In genomic region chr11:5414856-5415616, GRCm38 (mm10) we compare ENCODE assay signal across 9 mouse cellular contexts. TPM values are rescaled to one million over a fixed set of nuclear protein-coding genes. Genes with fewer than 3 reads are reported as not detected.
DNase-seq lines count a peak whose midpoint lies in the region; ATAC-seq and TF ChIP-seq lines count a peak whose summit lies in the region.
"Had no signal": no experiment of that assay in that cellular context is flagged by ENCODE, and none has a peak within 500 bp of the region (broad histone marks: within the 10 kb centered on the region; RNA-seq: fewer than 3 reads in every experiment).

No protein-coding gene starts in this region.

- H3K27me3 ChIP-seq in heart, adult 2 months (ENCODE audit: control insufficient read depth, insufficient read depth, low read length): no peaks in the 10 kb centered on the region
- H3K27me3 ChIP-seq in lung, embryonic 16.5 days (ENCODE audit: control insufficient read depth, insufficient read depth, low read depth, low read length): no peaks in the 10 kb centered on the region
- no peaks in the 10 kb centered on the region for H3K27me3 ChIP-seq in limb, embryonic 12.5 days
- H3K27me3 ChIP-seq in stomach, postnatal 0 days (ENCODE audit: control insufficient read depth, insufficient read depth, low read length): no peaks in the 10 kb centered on the region

- H3K27ac ChIP-seq in heart, adult 2 months: peak overlapping the region; percentile 60
- peak overlapping the region; percentile 89 for H3K27ac ChIP-seq in lung, embryonic 16.5 days (ENCODE audit: low read length)
- peak overlapping the region; percentile 85 for H3K27ac ChIP-seq in limb, embryonic 12.5 days
- peak overlapping the region; percentile 82 for H3K27ac ChIP-seq in stomach, postnatal 0 days (replicated peaks)

- no peak for TF ChIP-seq POLR2A in heart, adult 2 months (IDR thresholded peaks at IDR 0.05; ENCODE audit: insufficient read depth, low read depth, low read length)

- peaks cover 3% of the 10 kb centered on the region; the same call in 1 of the 2 replicates for H3K79me2 ChIP-seq in heart, adult 2 months (replicated peaks; ENCODE audit: control insufficient read depth, insufficient read depth, low read length)

- ATAC-seq in lung, embryonic 16.5 days (ENCODE audit: low read depth): no peak
- ATAC-seq in limb, embryonic 12.5 days (ENCODE audit: insufficient number of reproducible peaks, insufficient read depth, low FRiP score, low TSS enrichment, low read depth): 0 out of 2 replicates have a peak, but pooled peaks have one; percentile 59
- no peak; the same call in 1 of the 2 replicates for ATAC-seq in stomach, postnatal 0 days (ENCODE audit: low FRiP score, low TSS enrichment)

- H3K4me2 ChIP-seq in lung, embryonic 16.5 days (ENCODE audit: low read depth, low read length): peak overlapping the region; percentile 19
- H3K4me2 ChIP-seq in limb, embryonic 12.5 days: peak overlapping the region; percentile 44
- H3K4me2 ChIP-seq in stomach, postnatal 0 days (replicated peaks; ENCODE audit: low read depth): peak overlapping the region; percentile 26; the same call in 1 of the 2 replicates

- H3K9ac ChIP-seq in heart, adult 2 months (ENCODE audit: low read depth, low read length): no peak overlapping the region
- H3K9ac ChIP-seq in lung, embryonic 16.5 days (ENCODE audit: low read length): no peak overlapping the region
- no peak overlapping the region for H3K9ac ChIP-seq in limb, embryonic 12.5 days (replicated peaks)
- no peak overlapping the region for H3K9ac ChIP-seq in stomach, postnatal 0 days (ENCODE audit: low read length)

- TF ChIP-seq EP300 in heart, adult 2 months (IDR thresholded peaks at IDR 0.05; ENCODE audit: insufficient read depth, low read depth, low read length): no peak
- TF ChIP-seq EP300 in stomach, postnatal 0 days (optimal IDR thresholded peaks at IDR 0.05): no peak

- no peak overlapping the region for H3K4me3 ChIP-seq in heart, adult 2 months
- no peak overlapping the region for H3K4me3 ChIP-seq in lung, embryonic 16.5 days (ENCODE audit: low read length)
- H3K4me3 ChIP-seq in limb, embryonic 12.5 days (replicated peaks): no peak overlapping the region
- no peak overlapping the region for H3K4me3 ChIP-seq in stomach, postnatal 0 days (ENCODE audit: low read depth, low read length)

- 43% methylated on average over 2 of the region's 2 CpGs for WGBS in heart, adult 2 months
- 28% methylated on average over 2 of the region's 2 CpGs for WGBS in lung, embryonic 16.5 days
- 19% methylated on average over 2 of the region's 2 CpGs for WGBS in limb, embryonic 12.5 days
- WGBS in stomach, postnatal 0 days: 23% methylated on average over 2 of the region's 2 CpGs

- intact Hi-C loops in heart, adult 2 months (cut with DNase I): no loop called here

- no peaks in the 10 kb centered on the region for H3K9me3 ChIP-seq in lung, embryonic 16.5 days (ENCODE audit: control insufficient read depth, low read length)
- H3K9me3 ChIP-seq in limb, embryonic 12.5 days: no peaks in the 10 kb centered on the region
- no peaks in the 10 kb centered on the region for H3K9me3 ChIP-seq in stomach, postnatal 0 days (ENCODE audit: control insufficient read depth, low read length)

- no peak for DNase-seq in heart, adult 2 months
- no peak for DNase-seq in heart, postnatal 4 days
- no peak for DNase-seq in lung, adult 18-20 months
- no peak for DNase-seq in stomach, postnatal 0 days (ENCODE audit: low spot score)
- DNase-seq in layer of hippocampus, postnatal 25 days (ENCODE audit: extremely low spot score in 1 of 2, low spot score in 1 of 2): no peak
- no peak for DNase-seq in adrenal gland, adult (ENCODE audit: inconsistent age in 2 of 2, low spot score in 1 of 2)
- DNase-seq: cerebellum, postnatal 36 days had no signal

- peaks cover 4% of the 10 kb centered on the region for H3K36me3 ChIP-seq in heart, adult 2 months (ENCODE audit: control insufficient read depth, insufficient read depth, low read length)
- no peaks in the 10 kb centered on the region for H3K36me3 ChIP-seq in lung, embryonic 16.5 days (ENCODE audit: control insufficient read depth, insufficient read depth, low read length)
- H3K36me3 ChIP-seq in limb, embryonic 12.5 days: no peaks in the 10 kb centered on the region
- no peaks in the 10 kb centered on the region for H3K36me3 ChIP-seq in stomach, postnatal 0 days (ENCODE audit: control insufficient read depth, insufficient read depth, low read length)

- H3K4me1 ChIP-seq in heart, adult 2 months (ENCODE audit: control insufficient read depth, insufficient read depth, low read length): peaks cover 9% of the 10 kb centered on the region
- peaks cover 54% of the 10 kb centered on the region for H3K4me1 ChIP-seq in lung, embryonic 16.5 days (replicated peaks; ENCODE audit: control insufficient read depth, insufficient read depth, low read length)
- peaks cover 69% of the 10 kb centered on the region for H3K4me1 ChIP-seq in limb, embryonic 12.5 days (replicated peaks)
- H3K4me1 ChIP-seq in stomach, postnatal 0 days (replicated peaks; ENCODE audit: control insufficient read depth, insufficient read depth): peaks cover 21% of the 10 kb centered on the region

- no peak for TF ChIP-seq CTCF in heart, adult 2 months (IDR thresholded peaks at IDR 0.05)
- TF ChIP-seq CTCF in stomach, postnatal 0 days (IDR thresholded peaks at IDR 0.05; ENCODE audit: low read depth): no peak

RNA-seq across cellular contexts. Expression of gene Znrf3, which starts 29.6 kb away (rescaled TPM):
- total RNA-seq in heart, adult 2 months (2021): 1 to 10 TPM; 7.3 TPM
- 2.9 and 4.4 TPM in 2 replicates for polyA plus RNA-seq in heart, adult 2 months (2012; rRNA removed)
- 10 to 100 TPM; 15.2 to 18.0 TPM for total RNA-seq in heart, postnatal 4 days (2021)
- 15.9 and 17.2 TPM in 2 replicates for polyA plus RNA-seq in lung, embryonic 16.5 days (2015; fragmentation: Nextera tagmentation; extraction: Ambion mirVana)
- polyA plus RNA-seq in limb, embryonic 12.5 days (2016; fragmentation: Nextera tagmentation; extraction: Ambion mirVana): 13.6 and 13.7 TPM in 2 replicates
- polyA plus RNA-seq in stomach, postnatal 0 days (2015; fragmentation: Nextera tagmentation; extraction: Ambion mirVana): 8.9 and 9.3 TPM in 2 replicates
- total RNA-seq in layer of hippocampus, postnatal 25 days (2021): 10 to 100 TPM; 18.6 to 23.2 TPM
